Mouse (Mus musculus) midbrain, embryonic 13.5 days (tissue): ENCODE data around the gene Cpn2. TPM values are rescaled to one million over a fixed set of nuclear protein-coding genes. Genes with fewer than 3 reads are reported as not detected.

Experiments used
- ATAC-seq: fragments of 200-750 bp; cut with Nextera tagmentation; 2 replicates; pipeline ENCODE4 v1.8.0; 2017; ENCODE audit warnings: mild to moderate bottlenecking, moderate TSS enrichment, moderate library complexity
- H3K27ac ChIP-seq: fragments of 300-500 bp; sonication (generic); 2 replicates; pipeline ENCODE4 v1.5.1; 2015; ENCODE audit warnings: inconsistent platforms, mild to moderate bottlenecking, moderate library complexity
- H3K27me3 ChIP-seq: fragments of 300-500 bp; sonication (generic); 2 replicates; pipeline ENCODE4 v1.6.1; 2015; ENCODE audit warnings: mild to moderate bottlenecking, inconsistent platforms
- H3K36me3 ChIP-seq: fragments of 300-500 bp; sonication (generic); 2 replicates; pipeline ENCODE4 v1.6.1; 2015; ENCODE audit warnings: mild to moderate bottlenecking, inconsistent platforms
- H3K4me1 ChIP-seq: fragments of 300-500 bp; sonication (generic); replicated peaks from 2 replicates; pipeline ENCODE4 v1.6.1; 2015; ENCODE audit warnings: inconsistent platforms
- H3K4me2 ChIP-seq: fragments of 300-500 bp; sonication (generic); replicated peaks from 2 replicates; pipeline ENCODE4 v1.6.1; 2015; ENCODE audit warnings: moderate library complexity, mild to moderate bottlenecking, inconsistent platforms
- H3K4me3 ChIP-seq: fragments of 300-500 bp; sonication (generic); replicated peaks from 2 replicates; pipeline ENCODE4 v1.5.1; 2015; ENCODE audit warnings: mild to moderate bottlenecking, inconsistent platforms
- H3K9ac ChIP-seq: fragments of 300-500 bp; sonication (generic); replicated peaks from 2 replicates; pipeline ENCODE4 v1.6.1; 2015; ENCODE audit warnings: mild to moderate bottlenecking, inconsistent platforms
- H3K9me3 ChIP-seq: fragments of 300-500 bp; sonication (generic); 2 replicates; pipeline ENCODE4 v1.6.1; 2016; ENCODE audit warnings: mild to moderate bottlenecking, inconsistent platforms
- WGBS: fragments of 180-500 bp; shearing (Covaris S2); methylation state at CpG from one replicate; pipeline ENCODE4 v1.1.7; 2015; 5-methylcytosine and 5-hydroxymethylcytosine counted together
- polyA plus RNA-seq: library from polyadenylated mRNA; unstranded; fragments of >200 nt; fragmentation: Nextera tagmentation; extraction: Ambion mirVana; gene quantifications from 2 replicates; pipeline ENCODE4 v1.2.1, GENCODE M21; 2015

Cpn2 gene
- polyA plus RNA-seq, 1 experiment from 2014 or later, result not detected

GRCm38 (mm10) chr16:30231882-30232604 is 35.3 kb downstream of the Cpn2 start:
- ATAC-seq, result no peak
- no peaks in the 10 kb centered on the region for H3K36me3 ChIP-seq
- H3K27me3 ChIP-seq, result peaks cover 80% of the 10 kb centered on the region
- no peak overlapping the region for H3K9ac ChIP-seq
- H3K4me1 ChIP-seq, result peaks cover 18% of the 10 kb centered on the region
- no peak overlapping the region for H3K27ac ChIP-seq
- 31% methylated on average over 13 of the region's 13 CpGs for WGBS
- no peaks in the 10 kb centered on the region for H3K9me3 ChIP-seq
- H3K4me3 ChIP-seq, result no peak overlapping the region
- no peak overlapping the region for H3K4me2 ChIP-seq

- Histone ChIP-seq H3K27me3 (peaks cover 61% of the 10 kb centered on the region), H3K4me2 (no peak overlapping the region), H3K9ac (no peak overlapping the region), H3K36me3 (no peaks in the 10 kb centered on the region), H3K27ac (no peak overlapping the region), H3K4me3 (no peak overlapping the region), H3K9me3 (no peaks in the 10 kb centered on the region), H3K4me1 (0 out of 2 replicates have a peak, but pooled peaks cover 5% of the 10 kb centered on the region)
- no peak for ATAC-seq
- 69% methylated on average over 7 of the region's 7 CpGs for WGBS
Measured at GRCm38 (mm10) chr16:30227352-30227751, 39.9 kb downstream of the Cpn2 start.

- no peak overlapping the region for H3K27ac ChIP-seq
- H3K9ac ChIP-seq, result no peak overlapping the region
- peaks cover 8% of the 10 kb centered on the region; the same call in 1 of the 2 replicates for H3K4me1 ChIP-seq
- H3K36me3 ChIP-seq, result no peaks in the 10 kb centered on the region
- H3K4me3 ChIP-seq, result no peak overlapping the region
- no peaks in the 10 kb centered on the region for H3K9me3 ChIP-seq
- 90% methylated on average over 13 of the region's 13 CpGs for WGBS
- no peak overlapping the region for H3K4me2 ChIP-seq
- H3K27me3 ChIP-seq, result peaks cover 60% of the 10 kb centered on the region
- no peak for ATAC-seq
Measured at GRCm38 (mm10) chr16:30221161-30221782, 46.0 kb downstream of the Cpn2 start.

- no peak overlapping the region for H3K4me2 ChIP-seq
- H3K9ac ChIP-seq, result no peak overlapping the region
- H3K36me3 ChIP-seq, result no peaks in the 10 kb centered on the region
- no peak overlapping the region for H3K4me3 ChIP-seq
- no peak for ATAC-seq
- no peaks in the 10 kb centered on the region for H3K9me3 ChIP-seq
- peaks cover 79% of the 10 kb centered on the region for H3K27me3 ChIP-seq
- no peak overlapping the region for H3K27ac ChIP-seq
- H3K4me1 ChIP-seq, result peaks cover 8% of the 10 kb centered on the region; the same call in 1 of the 2 replicates
- 9% methylated on average over 2 of the region's 2 CpGs for WGBS
Measured at GRCm38 (mm10) chr16:30215811-30216210, 51.5 kb downstream of the Cpn2 start.

- Histone ChIP-seq H3K27ac (no peak overlapping the region), H3K27me3 (peaks cover 75% of the 10 kb centered on the region), H3K9ac (no peak overlapping the region), H3K9me3 (no peaks in the 10 kb centered on the region; the same call in 1 of the 2 replicates), H3K4me3 (no peak overlapping the region), H3K4me1 (peaks cover 8% of the 10 kb centered on the region; the same call in 1 of the 2 replicates), H3K36me3 (no peaks in the 10 kb centered on the region), H3K4me2 (no peak overlapping the region)
- 46% methylated on average over 1 of the region's 1 CpGs for WGBS
- ATAC-seq, result no peak
Measured at GRCm38 (mm10) chr16:30213644-30214043, 53.7 kb downstream of the Cpn2 start.

- Histone ChIP-seq H3K4me1 (0 out of 2 replicates have a peak, but pooled peaks cover 5% of the 10 kb centered on the region), H3K9me3 (no peaks in the 10 kb centered on the region; the same call in 1 of the 2 replicates), H3K36me3 (no peaks in the 10 kb centered on the region), H3K9ac (no peak overlapping the region), H3K27ac (no peak overlapping the region), H3K27me3 (peaks cover 74% of the 10 kb centered on the region), H3K4me2 (no peak overlapping the region), H3K4me3 (no peak overlapping the region)
- WGBS, result 47% methylated on average over 3 of the region's 3 CpGs
- no peak for ATAC-seq
Measured at GRCm38 (mm10) chr16:30212035-30212434, 55.3 kb downstream of the Cpn2 start.

GRCm38 (mm10) chr16:30209264-30209663 is 58.0 kb downstream of the Cpn2 start:
- no peaks in the 10 kb centered on the region for H3K36me3 ChIP-seq
- no peak for ATAC-seq
- H3K9me3 ChIP-seq, result no peaks in the 10 kb centered on the region; the same call in 1 of the 2 replicates
- WGBS, result 95% methylated on average over 1 of the region's 1 CpGs
- H3K27me3 ChIP-seq, result peaks cover 60% of the 10 kb centered on the region
- H3K4me3 ChIP-seq, result no peak overlapping the region
- no peak overlapping the region for H3K9ac ChIP-seq
- H3K4me2 ChIP-seq, result no peak overlapping the region
- H3K27ac ChIP-seq, result no peak overlapping the region
- H3K4me1 ChIP-seq, result peaks cover 19% of the 10 kb centered on the region

- no peaks in the 10 kb centered on the region for H3K36me3 ChIP-seq
- H3K4me3 ChIP-seq, result no peak overlapping the region
- H3K9ac ChIP-seq, result no peak overlapping the region
- no peaks in the 10 kb centered on the region; the same call in 1 of the 2 replicates for H3K9me3 ChIP-seq
- peaks cover 72% of the 10 kb centered on the region for H3K27me3 ChIP-seq
- 81% methylated on average over 6 of the region's 7 CpGs for WGBS
- H3K27ac ChIP-seq, result no peak overlapping the region
- no peak for ATAC-seq
- peaks cover 19% of the 10 kb centered on the region for H3K4me1 ChIP-seq
- no peak overlapping the region for H3K4me2 ChIP-seq
Measured at GRCm38 (mm10) chr16:30207991-30208390, 59.3 kb downstream of the Cpn2 start.

GRCm38 (mm10) chr16:30207111-30207828 is 60.0 kb downstream of the Cpn2 start:
- no peak overlapping the region for H3K4me3 ChIP-seq
- no peak overlapping the region for H3K27ac ChIP-seq
- ATAC-seq, result no peak
- H3K9ac ChIP-seq, result no peak overlapping the region
- H3K4me1 ChIP-seq, result peaks cover 15% of the 10 kb centered on the region
- H3K36me3 ChIP-seq, result no peaks in the 10 kb centered on the region
- H3K9me3 ChIP-seq, result no peaks in the 10 kb centered on the region; the same call in 1 of the 2 replicates
- no peak overlapping the region for H3K4me2 ChIP-seq
- H3K27me3 ChIP-seq, result peaks cover 72% of the 10 kb centered on the region
- 85% methylated on average over 11 of the region's 11 CpGs for WGBS

Other genes with a start within 250 kb of the Cpn2 start
- gene Hes1, start 203.1 kb downstream of the Cpn2 start, polyA plus RNA-seq, result 14.1 and 19.7 TPM in 2 replicates
- 0.11 and 0.19 TPM in 2 replicates for gene Lrrc15, start 15.8 kb upstream of the Cpn2 start, polyA plus RNA-seq
- 0.18 and 0.57 TPM in 2 replicates for gene Gp5, start 43.3 kb upstream of the Cpn2 start, polyA plus RNA-seq
- gene Atp13a3, start 138.5 kb upstream of the Cpn2 start, polyA plus RNA-seq, result 6.8 and 7.0 TPM in 2 replicates